Mouse (Mus musculus): ENCODE measurements around the gene Card14.

Gene Card14

GRCm38 (mm10) chr11:119394210-119394609 is 86.6 kb downstream of the Card14 start:
- no peak for DNase-seq (ENCODE audit: low read depth in 1 of 2, low spot score in 2 of 2)

Measured in monocyte, adult 2 months (primary cell).